Mouse (Mus musculus) T-cell, adult 2 months (primary cell): ENCODE measurements around the gene Cenpt.
"Not testable (repeated sequence)": the region's sequence is repeated elsewhere in the genome, so short reads cannot be mapped to it uniquely, and the experiment has no call there.

Experiments
- DNase-seq: peaks from one replicate; pipeline ENCODE4 v3.0.0; 2022; ENCODE audit warnings: low spot score

Gene Cenpt

DNA sequence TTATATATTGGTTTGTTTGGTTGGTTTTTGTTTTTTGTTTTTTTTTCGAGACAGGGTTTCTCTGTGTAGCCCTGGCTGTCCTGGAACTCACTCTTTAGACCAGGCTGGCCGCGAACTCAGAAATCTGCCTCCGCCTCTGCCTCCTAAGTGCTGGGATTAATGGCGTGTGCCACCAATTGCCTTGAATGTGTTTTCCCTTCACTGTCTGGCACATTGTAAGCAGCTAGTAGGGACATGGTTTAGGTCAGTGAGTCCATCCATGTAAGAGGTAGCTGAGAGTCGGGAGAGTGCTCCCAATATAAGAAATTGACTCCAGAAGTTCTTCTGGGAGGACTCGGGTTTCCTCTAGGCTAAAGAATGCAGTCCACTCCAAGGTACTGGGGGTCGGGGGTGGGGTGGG is 1.2 kb upstream of the Cenpt start:
- DNase-seq = no peak

DNA sequence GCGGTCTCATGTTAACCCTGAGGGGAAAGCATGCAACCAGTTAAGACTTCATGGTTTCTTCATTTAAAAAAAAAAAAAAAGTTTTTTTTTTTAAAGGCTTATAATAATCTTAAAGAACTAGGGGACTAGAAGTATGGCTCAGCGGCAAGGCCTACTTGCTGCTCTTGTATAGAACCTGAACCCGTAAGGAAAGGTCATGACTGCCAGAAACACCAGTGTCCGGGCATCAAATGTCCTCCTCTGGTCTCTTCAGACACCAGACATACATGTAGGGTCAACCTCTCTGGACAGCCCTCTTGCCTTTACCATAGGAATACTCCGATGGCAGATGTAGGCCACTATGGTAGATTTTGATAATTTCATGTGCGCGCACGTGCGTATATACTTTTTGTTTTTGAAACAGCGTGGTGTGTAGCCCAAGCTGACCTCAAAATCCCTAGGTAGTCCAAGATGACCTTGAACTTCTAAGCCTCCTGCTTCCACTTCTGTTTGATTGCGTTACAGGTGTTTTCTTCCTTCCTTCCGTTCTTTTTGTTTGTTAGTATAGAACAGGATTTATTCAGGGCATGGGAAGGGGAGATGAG is 840 bp downstream of the Cenpt start:
- DNase-seq = no peak

- DNase-seq = peak; percentile 90
Observed at GRCm38 (mm10) chr8:105851651-105852143, 1.4 kb downstream of the Cenpt start.

DNA sequence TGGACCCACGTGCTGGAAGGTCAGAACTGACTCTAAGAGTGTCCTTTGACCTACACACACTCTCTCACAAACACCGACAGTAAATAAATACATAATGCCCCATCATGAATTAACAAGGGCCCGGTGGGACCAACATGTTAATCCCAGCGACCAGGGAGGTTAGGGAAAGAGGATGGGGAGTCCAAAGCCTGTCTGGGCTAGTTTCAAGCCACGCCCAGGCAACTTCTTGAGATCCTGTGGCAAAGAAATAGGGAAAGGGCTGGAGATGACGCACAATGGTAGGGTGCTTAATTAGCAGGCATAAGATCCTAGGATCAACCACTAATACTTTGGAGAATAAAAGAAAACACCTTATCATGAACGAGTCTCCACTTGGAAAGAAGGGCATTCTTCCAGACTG is 2.5 kb downstream of the Cenpt start:
- DNase-seq = no peak

DNA sequence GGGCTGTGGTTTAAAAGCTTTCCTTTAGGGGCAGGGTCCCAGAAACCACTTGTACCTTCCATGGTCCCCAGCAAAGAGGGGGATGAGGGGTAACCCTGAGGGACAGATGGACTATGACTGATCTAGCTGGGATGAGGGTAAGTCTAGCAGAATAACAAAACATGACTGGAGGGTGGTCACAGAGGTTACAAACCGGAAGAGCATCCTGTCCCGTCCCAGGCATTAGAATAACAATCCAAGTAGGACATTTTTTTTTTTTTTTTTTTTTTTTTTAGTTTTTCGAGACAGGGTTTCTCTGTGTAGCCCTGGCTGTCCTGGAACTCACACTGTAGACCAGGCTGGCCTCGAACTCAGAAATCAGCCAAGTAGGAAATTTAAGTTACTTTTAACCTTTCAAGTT is 3.1 kb downstream of the Cenpt start:
- DNase-seq = no peak

GRCm38 (mm10) chr8:105846678-105847077 is 6.4 kb downstream of the Cenpt start:
- no peak for DNase-seq

DNA sequence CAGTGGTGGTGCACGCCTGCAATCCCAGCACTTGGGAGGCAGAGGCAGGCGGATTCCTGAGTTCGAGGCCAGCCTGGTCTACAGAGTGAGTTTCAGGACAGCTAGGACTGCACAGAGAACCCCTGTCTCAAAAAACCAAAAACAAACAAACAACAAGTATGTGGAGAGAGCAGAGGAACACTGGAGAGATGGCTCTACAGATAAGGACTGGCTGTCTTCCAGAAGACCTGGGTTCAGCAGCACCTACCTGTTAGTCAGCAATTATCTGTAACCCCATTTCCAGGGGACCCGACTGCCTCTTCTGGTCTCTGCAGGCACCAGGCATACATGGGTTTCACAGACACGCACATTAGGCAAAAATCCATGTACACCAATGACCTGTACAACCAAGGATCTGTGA is 13.9 kb downstream of the Cenpt start:
- DNase-seq = no peak

- no peak for DNase-seq
Observed at GRCm38 (mm10) chr8:105836991-105837390, 16.1 kb downstream of the Cenpt start.

- peak; percentile 85 for DNase-seq
Observed at GRCm38 (mm10) chr8:105835318-105835717, 17.8 kb downstream of the Cenpt start.

DNA sequence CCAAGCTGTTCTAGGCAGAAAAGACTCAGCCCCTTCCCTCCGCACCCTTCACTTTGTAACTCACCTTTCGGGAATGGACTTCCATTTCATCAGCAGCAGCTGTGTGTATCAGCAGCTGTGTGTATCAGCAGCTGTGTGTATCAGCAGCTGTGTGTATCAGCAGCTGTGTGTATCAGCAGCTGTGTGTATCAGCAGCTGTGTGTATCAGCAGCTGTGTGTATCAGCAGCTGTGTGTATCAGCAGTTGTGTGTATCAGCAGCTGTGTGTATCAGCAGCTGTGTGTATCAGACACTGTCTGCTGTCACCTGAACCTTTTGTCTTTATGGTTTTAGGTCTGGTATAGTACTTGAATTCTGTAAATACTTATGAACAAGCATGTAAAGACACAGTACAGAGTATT is 19.3 kb downstream of the Cenpt start:
- not testable (repeated sequence) for DNase-seq

DNA sequence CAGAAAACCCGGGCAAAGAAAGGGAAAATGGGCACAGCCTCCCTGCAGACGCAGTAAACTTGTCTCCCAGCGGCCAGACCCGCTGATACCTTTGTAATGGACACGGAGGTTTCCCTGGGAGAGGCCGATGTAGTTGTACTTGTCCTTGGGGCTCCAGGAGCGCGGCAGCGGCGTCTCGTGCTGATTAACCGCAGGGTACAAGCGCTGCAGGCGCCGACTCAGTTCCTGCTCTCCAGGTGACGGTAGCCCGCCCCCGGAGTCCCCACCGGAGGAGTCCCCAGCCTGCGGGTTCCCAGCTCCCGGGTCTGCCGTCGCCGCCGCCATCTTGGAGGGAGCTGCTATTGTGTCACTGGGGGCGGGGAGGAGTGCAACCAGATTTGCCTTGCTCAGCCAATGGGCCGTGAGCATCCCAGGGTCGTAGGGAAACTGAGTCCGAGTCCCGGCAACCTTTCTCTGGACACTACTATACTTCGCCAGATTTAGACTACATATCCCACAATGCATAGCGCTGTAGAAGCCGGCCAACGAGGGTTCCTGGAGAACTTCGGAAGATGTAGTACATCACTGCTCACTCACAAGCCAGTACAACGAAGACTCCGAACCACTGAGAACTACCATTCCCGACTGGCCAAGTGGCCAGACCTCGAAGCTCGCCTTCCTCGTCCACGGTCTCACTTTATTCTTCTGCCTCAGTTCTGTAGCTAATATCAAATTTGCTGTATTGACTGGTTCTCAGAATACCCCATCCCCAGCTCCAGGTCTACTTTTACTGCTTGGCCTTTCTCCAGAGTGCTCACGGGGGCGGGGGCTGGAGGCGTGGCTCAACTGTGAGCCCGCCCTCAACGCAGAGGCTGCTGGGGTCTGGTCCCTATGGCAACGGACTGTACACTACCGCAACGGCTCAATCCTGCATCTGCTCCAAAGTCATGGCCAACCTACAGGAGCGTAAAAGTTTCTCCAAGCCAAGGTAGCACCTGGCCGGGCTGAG is 25.9 kb downstream of the Cenpt start, which contains the start of the genes Ranbp10 and Tsnaxip1:
Gene Ranbp10, minus strand, starts transcription at position 490 of the 988 bp plus-strand sequence.
Gene Tsnaxip1, plus strand, starts transcription at position 871 of the 988 bp plus-strand sequence.
- peak; percentile 98 for DNase-seq

GRCm38 (mm10) chr8:105826379-105826778 is 26.7 kb downstream of the Cenpt start:
- peak; percentile 11 for DNase-seq

DNA sequence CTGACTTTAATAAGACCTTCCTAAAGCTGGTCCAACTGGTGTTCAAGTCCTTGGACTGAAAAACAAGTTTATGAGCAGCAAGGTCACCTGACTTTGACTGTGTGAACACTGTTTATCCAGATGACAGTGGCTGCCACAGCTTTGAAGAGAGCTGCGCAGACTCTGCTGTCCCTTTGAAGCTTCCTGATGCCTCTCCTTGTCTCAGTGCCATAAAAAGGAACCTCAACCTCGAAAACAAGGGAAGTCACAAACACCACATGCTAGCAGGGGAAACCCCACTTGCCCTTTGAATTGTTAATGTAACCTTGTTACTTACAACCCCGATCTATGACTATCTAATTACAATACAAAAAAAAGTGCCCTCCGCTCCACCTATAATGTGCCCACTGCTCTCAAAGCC is 27.6 kb downstream of the Cenpt start:
- peak; percentile 77 for DNase-seq

- no peak for DNase-seq
Observed at GRCm38 (mm10) chr8:105820925-105821324, 32.2 kb downstream of the Cenpt start.

DNA sequence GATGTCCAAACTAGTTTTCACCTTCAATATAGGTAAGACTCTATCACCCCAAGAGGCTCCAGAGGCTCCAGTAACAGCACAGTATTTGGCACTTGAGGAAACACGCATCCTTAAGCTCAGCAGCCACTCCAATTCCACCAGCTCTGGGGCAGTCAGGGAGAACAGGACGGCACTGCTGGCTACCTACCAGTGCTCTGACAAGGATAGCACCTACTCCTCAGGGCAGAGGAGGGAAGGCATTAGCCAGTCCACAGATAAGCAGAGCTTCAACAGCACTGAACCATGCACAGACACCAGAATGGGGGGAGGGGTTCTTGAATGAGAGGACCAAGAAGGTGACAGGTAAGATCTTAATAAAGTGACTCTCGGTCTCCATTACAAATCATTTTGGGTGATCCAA is 33.4 kb downstream of the Cenpt start:
- no peak for DNase-seq

DNA sequence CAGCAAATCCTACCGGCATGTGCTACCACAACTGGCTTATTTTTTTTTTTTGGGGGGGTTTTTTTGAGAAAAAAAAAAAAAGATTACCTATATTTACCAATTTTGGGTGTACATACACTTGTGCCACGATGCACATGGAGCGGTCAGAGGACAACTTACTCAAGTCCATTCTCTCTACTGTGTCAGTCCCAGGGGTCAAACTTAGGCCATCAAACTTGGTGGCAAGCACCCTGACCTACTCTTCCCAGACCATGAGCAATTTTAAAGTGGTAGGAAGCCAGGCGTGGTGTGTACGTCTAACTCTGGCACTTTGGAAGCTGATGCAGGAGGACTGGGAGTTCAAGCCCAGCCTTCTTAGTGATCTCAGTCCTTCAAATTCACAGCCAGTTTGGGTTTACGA is 39.8 kb downstream of the Cenpt start:
- no peak for DNase-seq

GRCm38 (mm10) chr8:105812511-105812910 is 40.6 kb downstream of the Cenpt start:
- DNase-seq = no peak

- peak; percentile 18 for DNase-seq
Observed at GRCm38 (mm10) chr8:105811543-105811942, 41.5 kb downstream of the Cenpt start.

DNA sequence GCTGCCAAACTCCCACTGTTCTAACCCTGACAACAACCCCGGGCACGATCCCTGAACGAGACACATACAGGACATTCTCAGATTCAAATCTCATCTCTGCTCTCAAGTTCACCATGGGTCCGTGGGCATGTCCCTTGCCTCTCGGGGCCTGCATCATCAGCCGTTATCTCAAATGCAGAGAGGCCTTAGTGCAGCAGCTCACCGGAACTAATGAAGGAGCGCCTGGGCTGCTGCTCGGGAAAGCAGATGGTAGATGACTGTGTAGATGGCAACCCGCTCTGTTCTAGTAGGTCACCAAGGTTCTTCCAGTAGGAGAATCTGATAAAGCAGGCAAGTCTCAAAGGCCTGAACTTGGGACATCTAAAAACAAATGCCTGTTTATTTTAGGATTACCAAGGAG is 42.0 kb downstream of the Cenpt start:
- no peak for DNase-seq

DNA sequence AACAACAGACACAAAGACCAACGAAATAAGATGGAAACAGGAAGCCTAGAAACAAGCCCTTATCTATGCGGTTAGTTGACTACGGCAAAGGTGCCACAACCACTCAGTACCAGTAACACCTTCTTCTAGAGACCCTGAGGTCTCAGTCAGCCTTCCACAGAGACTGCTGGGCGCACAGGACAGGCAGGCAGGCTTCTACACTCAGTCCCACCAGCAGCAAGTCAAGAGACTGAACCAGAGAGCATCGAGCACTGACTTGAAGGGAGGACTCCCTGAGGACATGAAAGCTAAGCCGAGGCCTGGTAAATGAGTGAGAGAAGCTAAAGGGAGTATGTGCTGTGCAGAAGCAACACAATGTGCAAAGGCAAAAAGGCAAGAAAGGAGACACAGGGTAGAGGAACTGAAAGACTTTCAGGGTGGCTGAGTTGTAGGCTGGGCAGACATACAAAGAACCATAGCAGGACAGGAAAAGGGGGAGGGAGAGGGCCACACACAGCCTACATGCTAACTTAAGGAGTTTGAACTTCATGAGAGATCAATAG is 42.8 kb downstream of the Cenpt start:
- DNase-seq = peak; percentile 50

GRCm38 (mm10) chr8:105808480-105808879 is 44.6 kb downstream of the Cenpt start:
- DNase-seq = no peak

- DNase-seq = no peak
Observed at GRCm38 (mm10) chr8:105807766-105808165, 45.3 kb downstream of the Cenpt start.

DNA sequence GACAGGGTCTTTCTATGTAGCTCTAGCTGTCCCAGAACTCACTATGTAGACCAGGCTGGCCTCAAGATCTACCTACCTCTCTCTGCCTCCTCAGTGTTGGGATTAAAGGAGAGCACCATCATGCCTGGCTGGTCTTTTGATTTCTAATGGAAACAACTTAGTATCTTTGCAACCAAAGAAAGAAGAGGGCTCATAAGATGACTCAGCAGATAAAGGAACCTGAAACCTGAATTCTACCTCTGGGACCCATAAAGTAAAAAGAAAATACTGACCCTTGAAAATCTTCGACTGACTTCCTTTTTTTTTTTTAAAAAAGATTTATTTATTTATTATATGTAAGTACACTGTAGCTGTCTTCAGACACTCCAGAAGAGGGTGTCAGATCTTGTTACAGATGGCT is 47.1 kb downstream of the Cenpt start:
- DNase-seq = no peak
